Mouse (Mus musculus) layer of hippocampus, postnatal 25 days (tissue): Measurements from ENCODE around the gene F3. TPM values are rescaled to one million over a fixed set of nuclear protein-coding genes. Genes with fewer than 3 reads are reported as not detected.

Source experiments
- total RNA-seq, 2 experiments: library from RNA; stranded (reverse); gene quantifications; 2 replicates each; pipeline ENCODE4 v1.2.3; 2021

F3 gene
- total RNA-seq, 2 experiments from 2014 or later = 46.4 to 55.8 TPM

Other genes with a start within 250 kb of the F3 start
- gene Slc44a3, start 191.1 kb upstream of the F3 start, total RNA-seq = not detected
- not detected for gene 4930432M17Rik, start 52.8 kb upstream of the F3 start, total RNA-seq
- gene Abcd3, start 91.8 kb downstream of the F3 start, total RNA-seq = 10 to 100 TPM; 58.7 to 64.8 TPM
- gene Arhgap29, start 229.0 kb downstream of the F3 start, total RNA-seq = 10 to 100 TPM; 15.9 to 18.4 TPM